Mouse (Mus musculus): ENCODE results near the gene Cdx2. TPM values are rescaled to one million over a fixed set of nuclear protein-coding genes. Genes with fewer than 3 reads are reported as not detected.

The Cdx2 gene
- not detected for polyA plus RNA-seq (2012; fragmentation: generic; extraction: Trizol)

GRCm38 (mm10) chr5:147306638-147307397 lies at the start of gene Cdx2:
TSS of gene Cdx2 (minus strand) at chr5:147307270.
- TF ChIP-seq REST (IDR thresholded peaks at IDR 0.05; ENCODE audit: insufficient read depth, insufficient read length) (no peak), MYOG (IDR thresholded peaks at IDR 0.05; ENCODE audit: control insufficient read depth in 1 of 3, insufficient read depth in 1 of 3, insufficient read length in 2 of 3, low read depth in 2 of 3) (no peak), SRF (IDR thresholded peaks at IDR 0.05; ENCODE audit: control insufficient read depth, insufficient read length, low read depth) (no peak), TCF12 (IDR thresholded peaks at IDR 0.05; ENCODE audit: insufficient read depth, poor library complexity, severe bottlenecking) (no peak), MYOD1 (IDR thresholded peaks at IDR 0.05; ENCODE audit: control insufficient read depth in 1 of 3, insufficient read length in 2 of 3, low read depth in 2 of 3) (no peak), TCF3 (IDR thresholded peaks at IDR 0.05; ENCODE audit: insufficient read length, low read depth) (no peak), USF1 (IDR thresholded peaks at IDR 0.05; ENCODE audit: low read depth) (no peak), CEBPB (IDR thresholded peaks at IDR 0.05; ENCODE audit: insufficient read depth, poor library complexity, severe bottlenecking) (no peak), POLR2A (IDR thresholded peaks at IDR 0.05; ENCODE audit: insufficient read length, low read depth) (no peak), POLR2AphosphoS2 (IDR thresholded peaks at IDR 0.05; ENCODE audit: insufficient read length, low read depth) (no peak), E2F4 (IDR thresholded peaks at IDR 0.05; ENCODE audit: insufficient read depth) (no peak)
- no peak within 1 kb of the TSS for H3ac ChIP-seq (ENCODE audit: control insufficient read depth, insufficient read length)

GRCm38 (mm10) chr5:147356260-147357055 lies 49.4 kb upstream of the Cdx2 start:
- TF ChIP-seq POLR2A (IDR thresholded peaks at IDR 0.05; ENCODE audit: insufficient read length, low read depth) (no peak), SRF (IDR thresholded peaks at IDR 0.05; ENCODE audit: control insufficient read depth, insufficient read length, low read depth) (no peak), POLR2AphosphoS2 (IDR thresholded peaks at IDR 0.05; ENCODE audit: insufficient read length, low read depth) (no peak), TCF3 (IDR thresholded peaks at IDR 0.05; ENCODE audit: insufficient read length, low read depth) (no peak), CEBPB (IDR thresholded peaks at IDR 0.05; ENCODE audit: insufficient read depth, poor library complexity, severe bottlenecking) (no peak)
- Histone ChIP-seq H3ac (ENCODE audit: control insufficient read depth, insufficient read length) (no peak overlapping the region), H3K36me3 (ENCODE audit: control insufficient read depth, insufficient read depth) (no peaks in the 10 kb centered on the region), H3K79me2 (ENCODE audit: control insufficient read depth, insufficient read depth) (no peaks in the 10 kb centered on the region), H3K4me2 (ENCODE audit: low read depth) (no peak overlapping the region), H3K27me3 (ENCODE audit: control insufficient read depth, insufficient read depth, insufficient read length) (no peaks in the 10 kb centered on the region), H3K4me3 (no peak overlapping the region)

More at GRCm38 (mm10) chr5:147306638-147307397, at the start of gene Cdx2:
- H3K79me2 ChIP-seq (ENCODE audit: control insufficient read depth, insufficient read depth) = no peaks in the 10 kb centered on the region
- H3K27me3 ChIP-seq (ENCODE audit: control insufficient read depth, insufficient read depth, insufficient read length) = peaks cover 81% of the 10 kb centered on the region
- H3K4me3 ChIP-seq = no peak within 1 kb of the TSS
- H3K36me3 ChIP-seq (ENCODE audit: control insufficient read depth, insufficient read depth) = no peaks in the 10 kb centered on the region
- no peak within 1 kb of the TSS for H3K4me2 ChIP-seq (ENCODE audit: low read depth)

- Histone ChIP-seq H3K4me2 (ENCODE audit: low read depth) (no peak overlapping the region), H3K27me3 (ENCODE audit: control insufficient read depth, insufficient read depth, insufficient read length) (no peaks in the 10 kb centered on the region), H3ac (ENCODE audit: control insufficient read depth, insufficient read length) (no peak overlapping the region), H3K36me3 (ENCODE audit: control insufficient read depth, insufficient read depth) (no peaks in the 10 kb centered on the region), H3K4me3 (no peak overlapping the region), H3K79me2 (ENCODE audit: control insufficient read depth, insufficient read depth) (no peaks in the 10 kb centered on the region)
- TF ChIP-seq CEBPB (IDR thresholded peaks at IDR 0.05; ENCODE audit: insufficient read depth, poor library complexity, severe bottlenecking) (no peak), USF1 (IDR thresholded peaks at IDR 0.05; ENCODE audit: low read depth) (no peak)
Measured at GRCm38 (mm10) chr5:147355788-147356187, 48.7 kb upstream of the Cdx2 start.

GRCm38 (mm10) chr5:147354985-147355384 lies 47.9 kb upstream of the Cdx2 start:
- TF ChIP-seq MYOG (IDR thresholded peaks at IDR 0.05; ENCODE audit: control insufficient read depth in 1 of 3, insufficient read depth in 1 of 3, insufficient read length in 2 of 3, low read depth in 2 of 3) (no peak), POLR2AphosphoS2 (IDR thresholded peaks at IDR 0.05; ENCODE audit: insufficient read length, low read depth) (no peak), E2F4 (IDR thresholded peaks at IDR 0.05; ENCODE audit: insufficient read depth) (no peak), MAX (IDR thresholded peaks at IDR 0.05; ENCODE audit: low read depth) (no peak), TCF3 (IDR thresholded peaks at IDR 0.05; ENCODE audit: insufficient read length, low read depth) (no peak), CEBPB (IDR thresholded peaks at IDR 0.05; ENCODE audit: insufficient read depth, poor library complexity, severe bottlenecking) (no peak), TCF12 (IDR thresholded peaks at IDR 0.05; ENCODE audit: insufficient read depth, poor library complexity, severe bottlenecking) (no peak), USF1 (IDR thresholded peaks at IDR 0.05; ENCODE audit: low read depth) (no peak), POLR2A (IDR thresholded peaks at IDR 0.05; ENCODE audit: insufficient read length, low read depth) (no peak), SRF (IDR thresholded peaks at IDR 0.05; ENCODE audit: control insufficient read depth, insufficient read length, low read depth) (no peak), MYOD1 (IDR thresholded peaks at IDR 0.05; ENCODE audit: control insufficient read depth in 1 of 3, insufficient read length in 2 of 3, low read depth in 2 of 3) (no peak), REST (IDR thresholded peaks at IDR 0.05; ENCODE audit: insufficient read depth, insufficient read length) (no peak)
- Histone ChIP-seq H3ac (ENCODE audit: control insufficient read depth, insufficient read length) (no peak overlapping the region), H3K4me3 (no peak overlapping the region), H3K36me3 (ENCODE audit: control insufficient read depth, insufficient read depth) (no peaks in the 10 kb centered on the region), H3K4me2 (ENCODE audit: low read depth) (no peak overlapping the region), H3K27me3 (ENCODE audit: control insufficient read depth, insufficient read depth, insufficient read length) (no peaks in the 10 kb centered on the region), H3K79me2 (ENCODE audit: control insufficient read depth, insufficient read depth) (no peaks in the 10 kb centered on the region)
